Mouse (Mus musculus) right cerebral cortex, postnatal 10 days (tissue): ENCODE results near the gene Cubn.

Experiments used
- DNase-seq, 2 experiments: peaks; one replicate each; pipeline ENCODE4 v3.0.0; 2021; ENCODE audit warnings: low spot score in 2 of 2

The Cubn gene

GRCm38 (mm10) chr2:13357885-13358552 is 133.6 kb downstream of the Cubn start:
- peak in 1 of 2 experiments; percentile 23 for DNase-seq

DNA sequence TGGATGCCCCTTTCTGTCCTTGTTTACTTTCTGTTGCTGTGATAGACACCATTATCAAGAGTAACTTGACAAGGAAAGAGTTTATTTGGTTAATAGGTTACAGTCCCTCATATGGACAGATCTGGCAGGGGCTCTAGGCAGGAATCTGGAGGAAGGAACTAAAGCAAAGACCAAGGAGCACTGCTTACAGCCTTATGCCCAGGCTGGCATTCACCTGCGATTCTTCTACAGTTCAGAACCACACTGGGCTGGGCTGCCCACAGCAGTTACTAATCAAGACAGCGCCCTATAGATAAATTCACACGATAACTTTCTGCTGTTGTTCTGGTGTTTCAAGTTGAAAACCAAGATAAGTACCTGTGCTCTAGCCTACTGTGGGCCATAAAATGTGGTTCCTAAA is 138.8 kb downstream of the Cubn start:
- DNase-seq: no peak

- DNase-seq: no peak
Observed at GRCm38 (mm10) chr2:13352112-13352728, 139.4 kb downstream of the Cubn start.

- no peak for DNase-seq
Observed at GRCm38 (mm10) chr2:13342325-13342926, 149.2 kb downstream of the Cubn start.

DNA sequence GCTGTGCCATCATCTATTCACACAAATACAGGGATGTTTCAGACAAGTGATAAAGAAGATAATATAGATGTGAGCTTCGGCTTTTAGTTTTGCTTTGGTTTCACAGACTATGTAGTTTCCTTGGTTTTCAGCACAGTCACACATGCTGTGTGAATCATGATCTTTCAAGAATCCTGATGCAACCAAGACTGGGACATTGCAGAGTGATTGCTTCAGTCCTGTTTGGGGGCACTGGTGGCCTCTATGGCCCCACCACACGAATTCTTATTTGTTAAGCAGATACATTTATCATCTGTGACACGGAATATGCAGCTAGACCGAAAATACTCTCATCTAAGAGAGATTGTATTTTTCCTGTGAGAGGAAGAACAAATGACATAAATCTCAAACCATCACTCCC is 156.2 kb downstream of the Cubn start:
- no peak for DNase-seq

- peak; percentile 20 to 31 for DNase-seq
Observed at GRCm38 (mm10) chr2:13329754-13330417, 161.7 kb downstream of the Cubn start.

DNA sequence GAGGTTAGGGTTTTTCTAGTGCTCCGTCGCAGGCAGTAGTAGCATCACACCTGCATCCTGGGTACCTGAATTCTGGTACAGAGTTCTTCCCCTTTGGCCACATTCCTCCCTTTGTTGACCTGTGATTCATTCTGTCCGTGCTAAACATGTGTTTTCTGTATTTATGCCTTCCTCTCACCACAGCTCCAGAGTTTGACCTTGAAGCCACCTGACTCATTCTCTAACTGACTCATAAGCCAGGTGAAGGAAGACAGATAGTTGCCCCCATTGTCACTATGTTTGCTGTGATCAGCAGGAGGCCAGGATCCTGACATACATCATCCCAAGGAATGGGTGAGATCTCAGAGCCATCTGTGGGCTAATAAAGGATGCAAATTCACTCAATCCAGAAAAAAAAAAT is 188.2 kb downstream of the Cubn start:
- no peak for DNase-seq

DNA sequence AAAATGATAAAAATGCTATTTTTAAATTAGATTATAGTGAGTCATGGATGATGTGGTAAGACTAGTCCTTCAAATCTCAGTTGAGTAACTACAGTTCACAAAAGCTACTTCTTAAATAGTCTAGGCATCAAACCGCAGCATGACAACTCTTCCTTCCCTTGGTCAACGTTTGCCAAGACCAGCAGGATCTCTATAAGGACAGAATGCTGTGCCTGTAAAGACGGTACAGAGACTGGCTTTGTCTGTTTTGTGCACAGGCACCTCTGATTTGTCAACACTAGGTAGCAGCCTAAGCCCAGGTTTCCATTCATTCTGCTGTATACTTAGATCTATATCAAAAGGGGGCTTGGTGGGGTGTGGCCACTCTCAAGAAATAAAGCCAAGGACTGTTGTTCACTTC is 192.6 kb downstream of the Cubn start:
- DNase-seq: peak; percentile 38 to 46

DNA sequence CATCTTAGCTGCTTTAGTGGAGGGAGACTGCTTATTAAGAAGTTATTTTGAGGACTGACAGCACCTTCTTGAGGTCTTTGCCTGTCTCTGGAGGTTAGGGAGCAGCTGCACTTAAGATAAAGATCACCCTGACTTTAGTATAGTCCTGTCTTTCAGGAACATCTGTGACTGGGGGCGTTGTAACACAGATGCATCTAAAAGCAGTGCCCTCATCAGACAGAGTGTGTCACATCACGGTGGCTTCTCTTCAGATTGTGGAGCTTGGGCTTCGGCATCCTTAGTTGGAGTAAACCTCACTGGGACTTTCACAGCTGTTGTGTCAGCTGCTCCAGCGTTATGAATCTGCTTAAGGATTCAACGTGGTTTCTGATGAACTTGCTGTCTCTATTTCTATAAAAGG is 193.9 kb downstream of the Cubn start:
- peak in 1 of 2 experiments; percentile 31 for DNase-seq

- DNase-seq: no peak
Observed at GRCm38 (mm10) chr2:13290661-13291060, 201.0 kb downstream of the Cubn start.

GRCm38 (mm10) chr2:13290070-13290469 is 201.5 kb downstream of the Cubn start:
- no peak for DNase-seq

DNA sequence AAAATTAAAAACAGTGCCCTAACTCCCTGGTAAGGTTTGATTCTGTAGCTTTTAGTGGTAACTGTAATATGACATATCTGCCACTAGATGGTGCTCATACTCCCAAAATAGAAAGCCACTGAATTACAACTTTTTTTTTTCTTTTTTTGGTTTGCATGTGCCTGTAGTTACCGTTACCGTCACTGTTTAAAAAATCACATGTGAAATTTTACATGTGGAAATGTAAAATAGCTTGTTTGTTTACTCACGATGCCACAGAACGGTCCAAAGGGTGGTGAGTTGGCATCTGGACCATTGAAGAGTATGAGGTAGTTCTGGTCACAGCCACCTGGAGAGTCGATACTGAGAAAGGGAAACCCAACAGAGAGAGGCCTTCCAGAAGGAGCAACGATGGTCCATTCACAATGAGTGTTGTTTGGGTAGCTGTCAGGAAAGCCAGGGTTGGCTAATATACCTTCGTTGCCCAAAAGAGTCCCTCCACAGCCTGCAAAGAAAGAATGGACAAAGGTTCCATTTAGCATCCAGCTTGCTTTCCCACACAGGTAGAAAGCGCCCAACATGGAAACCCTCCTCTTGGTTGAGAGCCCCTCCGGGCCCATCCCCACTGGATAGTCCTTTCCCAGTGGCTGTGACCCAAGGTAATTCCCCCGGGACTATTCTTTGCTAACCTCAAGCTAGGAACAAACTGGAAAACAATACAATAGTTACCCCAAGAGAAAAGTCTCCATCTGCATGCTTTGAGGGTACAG is 213.3 kb downstream of the Cubn start:
- DNase-seq: no peak

- DNase-seq: no peak
Observed at GRCm38 (mm10) chr2:13275874-13276273, 215.7 kb downstream of the Cubn start.

DNA sequence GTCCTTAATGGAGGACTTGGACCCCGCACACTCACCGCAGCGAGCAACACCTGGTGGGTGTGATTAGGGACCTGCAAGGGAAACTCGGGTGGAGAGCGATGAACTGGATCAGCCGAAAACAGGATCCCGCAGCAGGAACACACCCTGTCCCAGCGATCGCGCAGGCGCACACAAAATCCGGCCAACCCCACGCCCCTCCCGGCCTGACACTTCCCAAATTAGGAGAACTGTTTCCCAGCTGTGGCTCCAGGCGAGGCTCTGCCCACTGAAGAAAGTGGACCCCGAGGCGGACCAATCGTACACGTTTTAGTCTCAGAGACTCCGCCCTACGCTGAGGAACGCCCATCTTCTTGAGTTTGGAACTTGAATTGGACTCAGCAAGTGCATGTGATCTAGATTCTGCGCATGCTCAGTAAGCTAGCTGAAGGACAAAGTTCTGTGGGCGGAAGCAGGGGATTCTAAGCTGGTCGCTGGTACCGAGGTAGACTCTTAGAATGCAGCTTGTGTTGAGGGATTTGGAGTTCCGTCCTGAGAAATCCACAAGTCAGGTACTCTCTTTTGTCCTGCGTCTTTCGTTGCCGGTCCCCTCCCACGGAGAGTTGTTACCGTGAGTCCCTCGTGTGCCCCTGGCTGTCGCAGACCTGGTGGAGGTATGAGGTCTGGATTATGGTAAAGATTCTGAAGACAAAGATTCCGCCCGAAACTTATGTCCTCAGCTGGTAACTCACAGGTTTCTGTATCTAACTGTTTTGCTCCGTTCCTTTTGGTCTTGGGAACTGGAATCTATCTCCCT is 220.3 kb downstream of the Cubn start, which contains the start of gene Rsu1:
TSS of gene Rsu1 (minus strand) at position 251 of the 793 bp plus-strand sequence.
- DNase-seq: peak; percentile 97 to 99

DNA sequence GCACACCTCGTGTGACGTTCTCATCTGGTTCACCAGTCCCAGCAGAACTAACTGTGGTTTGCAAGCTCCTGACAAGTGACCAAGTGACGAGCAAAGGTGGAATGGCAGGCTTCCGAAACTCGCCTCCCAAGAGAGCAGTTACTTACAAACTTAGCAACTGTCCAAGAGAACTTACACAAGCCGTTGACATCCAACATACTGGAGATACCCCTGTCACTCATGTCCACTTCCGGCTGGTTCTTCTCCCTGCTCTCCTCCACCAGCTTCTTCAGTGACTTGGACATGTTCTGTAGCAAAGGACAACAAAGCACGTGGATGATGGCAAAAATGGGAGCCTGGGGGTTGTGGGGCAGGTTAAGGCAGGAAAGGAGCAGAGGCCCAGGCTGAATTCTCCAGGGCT is 220.9 kb downstream of the Cubn start:
- DNase-seq: no peak

DNA sequence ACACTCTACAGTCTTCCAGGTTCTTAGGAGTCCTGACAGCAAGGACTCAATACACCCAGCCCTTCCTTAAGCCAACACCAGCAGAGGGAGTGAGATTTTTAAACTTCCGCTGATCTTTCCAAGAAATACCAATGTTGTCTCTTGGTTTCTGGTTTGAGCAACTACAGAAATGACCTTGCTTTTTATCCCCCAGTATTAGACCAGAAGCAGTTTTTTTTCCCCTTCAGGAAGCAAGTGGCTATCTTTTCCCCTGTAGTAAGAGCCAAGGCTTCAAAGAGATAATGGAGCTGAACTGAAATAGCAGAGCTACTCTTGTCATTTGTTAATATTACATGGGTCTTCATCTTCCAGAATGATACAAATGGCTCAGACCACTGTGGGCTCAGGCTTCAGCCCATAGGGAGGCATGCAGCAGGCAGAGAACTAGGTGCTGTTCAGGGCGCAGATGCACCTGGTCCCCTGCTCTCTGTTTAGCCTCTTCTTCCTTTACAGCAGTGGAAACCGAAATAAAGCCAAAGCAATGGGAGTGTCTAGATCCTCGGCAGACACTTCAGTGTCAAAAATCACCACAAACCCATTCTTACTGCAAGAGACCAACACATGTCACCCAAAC is 222.8 kb downstream of the Cubn start:
- DNase-seq: no peak

- DNase-seq: peak in 1 of 2 experiments; percentile 30
Observed at GRCm38 (mm10) chr2:13264875-13265274, 226.7 kb downstream of the Cubn start.

DNA sequence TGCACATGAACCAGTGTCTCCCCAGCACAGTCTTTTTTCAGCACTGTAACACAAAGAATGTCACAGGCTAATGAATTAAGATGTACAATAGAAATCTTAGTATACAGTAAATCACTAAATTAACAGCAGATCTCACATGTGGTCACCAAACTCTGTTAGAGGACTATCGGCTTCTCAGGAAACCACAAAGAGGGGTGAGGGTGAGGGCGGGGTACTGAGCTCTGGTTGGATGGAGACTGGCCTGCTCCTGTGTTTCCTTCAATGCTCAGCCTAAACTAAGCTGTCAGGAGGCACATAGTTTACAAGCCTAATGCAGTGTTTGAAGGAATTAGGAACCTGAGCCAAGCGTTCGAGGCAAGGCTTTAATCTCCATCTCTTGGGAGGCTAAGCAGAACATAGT is 228.5 kb downstream of the Cubn start:
- DNase-seq: no peak

DNA sequence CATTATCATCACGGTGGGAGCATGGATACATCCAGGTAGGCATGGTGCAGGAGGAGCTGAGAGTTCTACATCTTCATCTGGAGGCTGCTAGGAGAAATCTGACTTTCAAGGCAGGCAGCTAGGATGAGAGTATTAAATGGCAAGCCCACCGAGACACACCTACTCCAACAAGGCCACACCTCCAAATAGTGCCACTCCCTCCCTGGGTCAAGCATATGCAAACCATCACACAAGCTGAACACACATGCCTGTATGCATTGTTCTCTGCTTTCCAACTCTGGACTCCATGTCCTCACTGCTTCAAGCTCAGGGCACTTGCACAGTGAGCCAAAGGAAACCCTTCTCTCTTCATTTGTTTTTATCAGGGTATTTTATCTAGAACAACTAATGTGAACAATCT is 233.0 kb downstream of the Cubn start:
- DNase-seq: no peak

DNA sequence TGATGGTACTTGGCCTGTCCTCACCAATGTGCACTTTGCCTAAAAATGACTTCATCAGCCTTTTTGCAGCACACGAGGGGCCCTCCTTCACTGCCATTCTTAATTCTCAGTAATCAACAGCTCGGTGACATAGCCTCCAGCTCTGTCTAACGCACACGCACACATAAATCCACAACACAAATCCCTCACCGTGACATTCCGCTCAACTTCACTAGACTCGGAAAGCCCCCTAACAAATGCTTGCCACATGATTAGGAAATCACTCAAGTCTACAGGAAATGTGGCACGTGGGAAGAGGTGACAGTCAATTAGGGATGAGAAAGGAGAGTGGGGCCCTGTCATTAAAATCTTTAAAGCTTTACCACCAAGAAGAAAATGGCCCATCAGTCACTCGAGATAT is 250.9 kb downstream of the Cubn start:
- no peak for DNase-seq
